Mouse (Mus musculus) small intestine, adult 2 months (tissue): ENCODE data around the gene Tead3.

Source experiments
- CTCF ChIP-seq: fragments of 200-500 bp; IDR thresholded peaks from 2 replicates; pipeline ENCODE4 v1.5.1; 2012; ENCODE audit warnings: low read depth, mild to moderate bottlenecking, control low read depth, inconsistent platforms, low read length, moderate library complexity, mixed read lengths; ENCODE audit not compliant: insufficient replicate concordance, insufficient read length; ENCODE audit errors: extremely low read depth
- POLR2A ChIP-seq: fragments of 200-500 bp; IDR thresholded peaks from 2 replicates; pipeline ENCODE4 v1.6.1; 2012; ENCODE audit warnings: low read depth, mild to moderate bottlenecking, control low read depth, inconsistent platforms, low read length, moderate library complexity

DNA sequence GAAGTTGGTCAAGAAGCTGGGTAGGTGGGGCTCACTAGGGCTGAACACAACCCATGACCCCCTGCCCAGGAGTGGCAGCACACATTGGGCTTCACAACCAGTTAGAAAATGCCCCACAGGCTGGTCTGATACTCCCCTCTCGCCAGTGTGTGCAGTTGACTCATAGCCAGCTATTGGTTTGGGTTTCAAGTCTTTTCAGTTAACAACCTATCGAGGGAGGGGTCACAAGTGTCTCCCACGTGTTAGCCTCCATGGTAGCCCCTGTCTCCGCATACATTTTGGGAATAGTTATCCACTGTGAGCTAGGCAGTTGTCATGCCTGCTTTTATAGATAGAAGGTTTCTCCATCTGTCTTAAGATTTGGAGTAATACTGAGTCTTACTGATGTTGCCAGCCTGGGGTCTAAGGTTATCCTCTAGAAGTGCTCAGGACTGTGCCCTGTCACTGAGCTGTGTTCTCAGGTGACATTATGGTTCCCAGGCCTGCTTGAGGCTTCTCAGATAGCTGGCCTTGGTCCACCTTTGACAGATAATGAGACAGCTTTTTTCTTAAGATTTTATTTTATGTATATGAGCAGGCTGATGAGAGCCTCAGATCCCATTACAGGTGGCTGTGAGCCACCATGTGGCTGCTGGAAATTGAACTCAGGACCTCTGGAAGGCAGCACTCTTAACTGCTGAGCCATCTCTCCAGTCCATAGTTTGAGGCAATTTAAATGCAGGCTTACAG, 20.9 kb downstream of the Tead3 start:
- no peak for TF ChIP-seq CTCF
- no peak for TF ChIP-seq POLR2A
